Mouse (Mus musculus): ENCODE measurements at regions not wholly inside any gene's neighbourhood (a gene's known extent, or its start where the extent isn't known, plus 50 kb on each side); places are given as distances from the start of the nearest gene placed in this dataset.

DNA sequence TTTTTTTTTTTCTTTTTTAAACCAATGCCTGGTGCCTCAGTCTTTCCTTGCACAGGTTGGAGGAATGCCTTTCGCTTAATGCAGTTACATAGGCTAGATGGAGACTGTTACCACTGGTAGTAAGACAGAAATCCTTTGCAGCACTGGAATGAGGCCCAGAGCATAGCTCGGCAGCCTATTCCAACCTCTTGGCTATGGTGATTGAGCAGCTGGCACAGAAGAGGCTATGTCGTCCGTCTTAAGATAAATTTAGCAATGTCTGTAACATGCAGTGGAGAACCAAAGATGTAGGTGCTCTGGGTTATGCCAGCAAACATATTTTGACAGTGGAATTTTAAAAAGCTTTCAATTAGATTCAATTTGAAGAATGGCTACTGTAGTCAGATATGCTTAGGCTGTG is 343.2 kb upstream of the Fam98a start:
- no peak for DNase-seq

DNA sequence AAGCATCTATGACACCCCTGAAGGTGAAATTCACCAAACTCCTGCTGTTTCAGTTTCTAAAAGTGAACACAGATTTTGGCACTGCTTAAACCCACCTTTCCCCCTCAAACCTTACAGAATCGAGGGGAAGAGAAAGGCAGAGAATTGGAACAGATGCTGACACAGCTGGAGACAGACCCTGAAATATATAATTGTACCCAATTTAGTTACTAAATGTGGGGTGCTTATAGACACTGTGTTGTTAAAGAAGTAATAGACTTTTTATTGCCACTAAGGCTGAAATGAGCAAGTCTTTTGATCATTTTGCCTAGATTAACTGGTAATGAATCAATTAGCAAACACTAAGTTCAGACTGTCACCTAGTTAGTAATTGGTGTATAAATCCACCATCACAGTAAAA is 341.8 kb upstream of the Fam98a start:
- DNase-seq: no peak

DNA sequence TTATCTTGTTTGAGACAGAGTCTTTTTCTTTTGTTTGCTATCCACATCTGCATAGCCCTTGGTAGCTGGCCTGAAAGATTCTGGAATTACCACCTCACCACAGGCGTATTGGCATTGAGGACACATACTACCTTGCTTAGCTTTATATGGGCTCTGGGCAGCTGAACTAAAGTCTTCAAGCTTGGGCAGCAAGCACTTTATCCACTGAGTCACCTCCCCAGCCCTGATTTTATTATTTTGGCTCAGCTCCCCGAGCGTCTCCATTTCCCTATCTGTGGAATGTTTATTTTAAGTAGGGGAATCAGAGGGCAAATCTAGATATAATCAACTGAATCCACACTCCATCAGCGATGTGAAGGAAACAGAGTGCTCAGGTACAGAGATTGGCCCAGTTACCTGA is 340.4 kb upstream of the Fam98a start:
- no peak for DNase-seq

DNA sequence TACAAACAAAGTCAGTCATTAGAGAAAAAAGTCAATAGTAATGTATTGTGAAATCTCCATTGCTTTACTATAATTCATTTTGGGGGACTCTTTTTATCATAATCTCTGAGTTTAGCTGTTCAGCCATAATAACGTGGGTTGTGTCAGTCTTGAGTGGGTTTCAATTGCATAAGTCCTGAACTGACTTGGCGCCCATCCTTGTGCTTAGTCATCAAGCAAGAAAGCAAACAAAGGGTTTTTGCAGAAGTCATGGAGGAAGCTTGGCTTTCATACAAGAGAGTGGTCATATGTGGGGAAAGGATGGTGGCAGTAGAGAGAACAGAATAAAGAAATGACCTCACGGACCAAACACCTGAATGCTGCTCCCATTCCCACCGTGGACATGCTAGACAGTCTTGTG is 339.8 kb upstream of the Fam98a start:
- DNase-seq: no peak

DNA sequence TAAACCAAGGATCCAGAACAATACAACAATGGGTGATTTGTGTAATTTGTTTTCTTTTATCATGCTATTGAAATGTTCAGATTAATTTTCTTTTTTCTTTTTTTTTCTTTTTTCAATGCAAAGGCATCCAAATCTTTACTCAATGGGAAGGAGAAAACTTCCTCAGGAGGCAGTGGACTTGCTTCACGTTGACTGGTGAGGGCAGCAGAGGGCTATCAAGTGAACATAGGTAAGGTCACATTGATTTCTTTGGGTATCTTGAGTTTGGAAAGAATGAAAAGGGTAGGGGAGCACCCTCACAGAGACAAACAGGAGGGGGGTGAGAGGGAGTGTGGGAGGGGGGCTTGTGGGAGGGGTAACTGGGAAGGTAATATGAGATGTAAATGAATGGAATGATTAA is 326.1 kb upstream of the Fam98a start:
- DNase-seq: no peak

DNA sequence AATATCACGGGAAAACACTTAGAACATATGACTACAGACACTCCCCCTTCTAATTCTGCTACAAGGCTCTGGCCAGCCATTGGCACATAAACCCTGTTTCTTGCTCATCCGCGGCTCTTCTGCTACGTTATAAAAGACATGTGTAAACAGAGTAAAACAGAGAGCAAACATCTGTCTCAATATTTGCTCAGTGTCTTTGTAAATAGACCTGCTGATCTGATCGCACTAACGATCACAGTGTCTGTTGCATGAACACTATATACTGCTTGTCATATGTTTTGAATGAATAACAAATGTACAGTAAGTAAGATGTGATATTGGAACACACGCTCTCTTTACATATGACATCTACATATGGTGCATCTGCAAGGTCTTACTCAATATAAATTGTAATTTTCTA is 325.1 kb upstream of the Fam98a start:
- DNase-seq: no peak

DNA sequence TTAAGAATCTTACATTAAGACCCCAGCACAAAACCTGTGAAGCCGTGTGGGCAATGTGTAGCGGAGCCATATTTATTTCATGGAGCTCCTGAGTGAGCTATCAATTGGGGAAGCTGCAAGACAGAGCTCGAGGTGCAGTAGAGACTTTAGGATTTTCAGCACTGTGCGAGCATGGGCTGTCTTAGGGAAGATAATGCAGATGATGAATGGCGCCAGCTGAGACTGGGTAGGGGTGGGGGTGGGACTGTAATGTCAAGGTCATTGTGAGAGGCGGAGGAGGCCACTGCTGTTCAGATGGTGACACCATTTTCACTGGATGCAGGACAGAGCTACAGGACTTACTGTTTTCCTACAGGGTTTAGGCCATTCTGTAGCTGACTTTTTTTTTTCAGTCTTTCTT is 322.8 kb upstream of the Fam98a start:
- peak; percentile 27 for DNase-seq

DNA sequence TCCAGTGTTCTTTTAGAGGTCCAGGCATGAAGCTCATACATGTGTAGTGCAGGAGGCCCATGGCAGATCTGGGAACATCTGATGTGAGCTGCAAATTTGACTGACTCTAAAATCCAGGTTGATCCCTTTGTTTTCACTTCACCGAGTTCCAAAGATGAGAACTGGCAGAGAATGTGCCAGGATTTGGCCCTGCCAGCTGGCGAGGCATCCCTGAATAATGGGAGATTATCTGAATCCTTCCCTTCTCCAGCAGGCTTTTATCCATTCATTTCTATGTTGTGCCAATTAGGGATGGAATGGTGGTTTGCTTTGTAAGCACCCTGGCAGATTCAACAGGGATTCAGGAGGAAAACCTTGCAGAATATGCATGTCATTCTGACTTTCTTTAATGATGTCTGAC is 318.7 kb upstream of the Fam98a start:
- DNase-seq: peak; percentile 3

DNA sequence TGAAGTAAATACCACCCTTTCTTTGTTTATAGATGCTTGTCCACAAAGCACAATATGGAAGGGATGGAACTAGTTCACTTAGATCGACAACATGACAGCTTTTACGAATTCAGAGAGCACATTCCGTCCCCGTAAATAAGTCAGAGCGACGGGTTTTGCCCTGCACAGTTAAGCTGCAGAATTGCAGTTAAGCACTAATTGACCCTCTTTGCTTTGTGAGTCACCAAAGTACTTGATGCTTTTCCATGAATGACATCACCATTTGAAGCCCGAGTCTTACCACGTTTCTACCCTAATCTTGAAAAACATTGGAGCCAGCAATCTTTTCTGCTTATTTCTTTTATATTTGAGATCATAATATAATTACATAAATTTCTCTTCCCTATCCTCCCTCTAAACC is 305.3 kb upstream of the Fam98a start:
- DNase-seq: no peak

DNA sequence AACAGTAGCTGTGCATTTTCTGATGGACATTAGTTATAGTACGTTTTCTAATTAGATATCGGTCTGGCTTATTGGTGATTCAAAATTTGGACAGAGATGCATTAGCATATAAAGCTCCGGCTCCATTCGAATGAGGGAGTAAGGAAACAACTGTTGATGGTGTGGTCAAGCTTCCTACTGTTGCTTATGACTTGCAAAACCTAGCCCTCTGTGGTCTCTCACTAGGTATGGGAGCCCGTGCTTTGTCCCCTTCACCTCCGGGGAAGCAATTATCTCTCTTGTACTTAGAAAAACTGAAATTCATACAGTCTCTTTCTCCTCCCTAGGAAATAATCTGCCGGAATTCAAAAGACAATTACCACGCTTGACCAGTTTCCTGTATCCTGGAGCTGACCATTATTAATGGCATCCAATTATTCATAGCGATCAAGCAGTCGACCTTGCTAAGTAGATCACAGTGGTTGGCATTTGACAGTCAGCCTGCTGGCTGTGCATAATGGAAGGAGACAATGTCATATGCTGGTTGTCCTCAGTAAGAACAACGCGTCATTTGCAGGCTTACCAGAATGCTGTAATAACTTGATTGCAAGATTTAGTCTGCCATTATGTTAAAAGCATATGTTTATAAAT is 264.4 kb upstream of the Fam98a start:
- no peak for DNase-seq

DNA sequence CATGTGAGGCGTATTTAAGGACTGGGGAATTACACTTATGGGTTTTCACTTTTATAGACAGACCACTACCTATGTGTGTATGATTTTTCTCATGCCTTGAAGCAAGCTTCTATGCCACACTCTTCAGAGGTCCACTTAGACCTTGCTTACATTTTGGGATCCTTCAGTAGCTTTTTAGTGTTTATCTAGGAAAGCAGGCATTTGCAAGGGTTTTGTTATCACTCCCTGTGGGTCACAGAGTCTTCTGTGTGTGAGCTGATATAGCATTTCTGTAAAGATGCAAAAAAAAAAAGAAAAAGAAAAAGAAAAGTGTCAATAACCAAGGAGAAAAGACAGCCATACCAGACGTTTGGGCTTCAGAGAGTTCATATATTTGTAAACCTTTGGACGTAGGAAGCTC is 260.4 kb upstream of the Fam98a start:
- no peak for DNase-seq

DNA sequence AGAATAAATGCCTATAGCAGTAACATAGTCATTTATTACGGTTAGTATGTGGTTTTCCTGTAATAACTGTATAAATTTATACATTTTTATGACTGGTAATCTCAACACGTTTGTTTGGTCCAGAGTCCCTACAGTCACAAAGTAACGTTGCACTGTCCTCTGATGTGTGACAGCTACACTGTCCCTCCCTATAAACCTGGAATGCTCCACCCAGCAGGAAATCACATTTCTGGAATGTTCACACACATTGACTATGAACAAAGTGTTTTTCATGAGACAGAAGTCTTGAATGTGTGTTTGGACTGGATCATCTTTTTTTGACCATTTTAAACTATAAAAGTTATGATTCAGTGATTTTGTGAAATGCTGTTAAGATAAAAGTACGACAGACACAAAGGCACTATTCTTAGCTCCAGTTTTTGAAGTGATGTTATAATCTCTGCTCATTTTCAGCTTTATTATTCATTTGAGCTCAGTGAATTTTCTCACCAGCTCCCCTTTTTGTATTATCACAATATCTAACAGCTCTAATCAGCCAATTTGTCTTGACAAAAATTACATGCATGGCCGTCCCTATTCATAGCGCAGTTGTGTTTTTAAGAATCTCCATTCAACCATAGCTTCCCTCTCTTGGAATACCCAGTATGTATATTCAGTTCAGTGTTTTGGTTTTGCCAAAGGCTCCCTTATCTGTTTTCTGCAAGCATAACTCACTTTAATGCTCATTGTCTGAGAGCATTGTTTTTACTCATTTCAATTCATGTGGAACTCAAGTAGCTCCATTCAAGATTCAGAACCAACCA is 257.0 kb upstream of the Fam98a start:
- no peak for DNase-seq

DNA sequence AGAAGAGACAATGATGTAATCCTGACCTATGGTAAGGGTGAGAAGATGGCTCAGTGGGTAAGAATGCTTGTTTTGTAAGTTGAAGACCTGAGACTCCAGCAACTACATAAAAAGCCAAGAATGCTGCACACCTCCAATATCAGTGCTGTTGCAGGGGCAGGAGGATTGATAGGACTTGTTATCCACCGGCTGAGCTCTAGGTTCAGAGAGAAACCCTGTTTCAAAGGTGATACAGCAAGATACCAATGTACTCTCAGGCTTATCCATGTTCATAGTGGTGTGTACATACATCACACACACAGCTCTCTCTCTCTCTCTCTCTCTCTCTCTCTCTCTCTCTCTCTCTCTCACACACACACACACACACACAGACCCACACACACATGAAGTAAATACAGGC is 256.3 kb upstream of the Fam98a start:
- DNase-seq: no peak

DNA sequence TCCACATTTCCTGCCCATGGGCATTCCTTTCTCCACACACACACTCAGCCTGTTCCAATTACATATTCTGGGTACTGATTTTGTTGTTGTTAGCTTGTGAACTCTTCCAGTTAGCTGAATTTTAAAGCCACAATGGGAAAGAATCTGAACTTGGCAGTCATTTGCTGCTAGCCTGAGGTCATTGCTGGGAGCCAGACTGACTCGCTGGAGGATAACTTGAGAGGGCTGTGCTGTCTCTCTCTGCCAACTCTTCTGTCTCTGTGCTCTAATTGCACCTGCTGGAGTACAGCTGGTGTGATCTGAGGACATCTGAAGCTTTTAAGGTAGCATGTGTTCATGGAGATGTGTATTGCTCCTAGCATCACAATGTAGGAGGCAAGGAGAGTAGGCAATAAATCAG is 252.6 kb upstream of the Fam98a start:
- no peak for DNase-seq

DNA sequence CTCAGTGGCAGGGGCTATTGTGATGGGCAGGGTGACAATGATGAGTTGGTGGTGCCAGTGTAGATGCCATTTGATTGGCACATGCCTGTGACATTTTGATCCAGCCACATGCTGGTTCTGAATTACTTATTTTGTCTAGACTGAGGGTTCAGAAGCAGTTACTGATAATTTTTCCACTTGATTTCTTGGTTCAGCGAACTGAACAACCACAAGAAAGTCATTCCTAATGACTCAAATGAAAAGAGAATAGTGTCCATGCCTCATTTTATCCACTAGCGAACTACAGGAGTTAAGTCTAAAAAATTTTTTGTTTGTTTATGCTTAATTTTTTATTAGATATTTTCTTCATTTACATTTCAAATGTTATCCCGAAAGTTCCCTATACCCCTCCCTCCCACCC is 244.6 kb upstream of the Fam98a start:
- no peak for DNase-seq

DNA sequence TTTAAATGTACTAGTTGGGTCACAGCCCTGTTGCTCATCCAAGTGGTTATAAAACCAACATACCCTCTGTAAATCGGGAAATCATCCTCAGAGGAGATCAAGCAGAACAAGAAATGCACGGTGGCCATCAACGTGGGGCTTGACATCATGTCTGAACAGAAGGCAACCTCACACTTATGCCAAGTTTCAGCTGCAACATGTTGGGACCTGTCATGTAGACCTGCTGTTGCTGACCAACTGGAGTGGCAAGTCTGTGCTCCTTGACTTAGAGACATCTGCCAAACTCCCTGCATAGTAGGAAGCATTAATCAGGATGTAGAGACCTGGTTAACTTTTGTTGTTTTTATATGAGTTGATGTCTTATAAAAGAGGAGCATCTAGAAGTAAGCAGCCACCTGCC is 244.0 kb upstream of the Fam98a start:
- no peak for DNase-seq

DNA sequence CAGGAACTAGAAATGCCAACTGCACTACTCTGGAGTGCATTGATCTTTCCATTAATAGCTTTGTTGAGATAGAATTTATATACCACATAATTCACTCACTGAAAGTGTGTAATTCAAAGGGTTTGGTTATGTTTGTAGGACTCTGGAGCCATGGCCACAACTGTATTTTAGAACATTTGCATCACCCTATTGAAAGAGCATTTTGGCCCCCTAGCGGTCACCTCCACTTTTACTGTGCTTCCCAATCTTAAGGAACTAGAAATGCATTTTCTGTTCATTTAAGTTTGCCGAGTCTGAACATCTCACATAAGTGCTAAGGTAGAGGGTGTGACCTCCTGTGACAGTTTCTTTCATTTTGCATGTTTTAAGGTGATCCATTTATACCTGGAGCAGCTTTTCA is 228.0 kb upstream of the Fam98a start:
- no peak for DNase-seq

DNA sequence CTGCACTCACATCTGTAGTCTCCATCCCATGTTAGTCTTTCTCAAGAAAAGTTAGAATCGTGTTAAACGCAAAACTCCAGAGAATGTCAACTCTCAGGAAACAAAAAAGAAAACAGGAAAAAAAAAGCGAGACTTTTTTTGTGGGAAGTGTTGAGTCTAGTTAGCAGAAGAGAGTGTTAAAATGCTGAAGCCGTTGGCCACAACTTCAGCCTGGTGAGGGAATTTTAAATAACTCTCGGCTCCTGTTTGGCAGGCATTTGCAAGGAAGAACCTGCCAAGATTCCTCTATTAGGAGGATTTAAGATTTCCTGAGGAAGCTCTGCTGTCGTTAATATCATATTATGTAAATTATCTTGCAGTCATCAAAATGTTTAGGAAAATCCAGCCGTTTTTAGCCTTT is 224.9 kb upstream of the Fam98a start:
- no peak for DNase-seq

DNA sequence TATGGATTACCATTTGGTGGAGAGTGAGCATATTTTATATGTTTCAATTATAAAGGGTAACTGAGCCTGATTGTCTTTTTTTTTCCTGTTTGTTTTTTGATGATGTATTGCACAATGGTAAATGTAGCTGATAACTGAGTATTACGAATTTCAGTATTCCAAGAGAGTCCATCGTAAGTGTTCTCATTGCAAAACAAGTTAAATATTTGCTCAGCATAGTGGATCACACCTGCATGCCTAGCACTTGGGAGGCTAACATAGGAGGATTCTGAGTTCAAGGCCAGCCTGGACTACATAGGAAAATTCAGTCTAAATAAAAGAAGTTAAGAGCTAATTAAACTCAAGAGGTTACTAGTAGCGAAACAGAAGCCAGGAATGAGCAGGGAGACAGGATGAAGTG is 223.8 kb upstream of the Fam98a start:
- no peak for DNase-seq

DNA sequence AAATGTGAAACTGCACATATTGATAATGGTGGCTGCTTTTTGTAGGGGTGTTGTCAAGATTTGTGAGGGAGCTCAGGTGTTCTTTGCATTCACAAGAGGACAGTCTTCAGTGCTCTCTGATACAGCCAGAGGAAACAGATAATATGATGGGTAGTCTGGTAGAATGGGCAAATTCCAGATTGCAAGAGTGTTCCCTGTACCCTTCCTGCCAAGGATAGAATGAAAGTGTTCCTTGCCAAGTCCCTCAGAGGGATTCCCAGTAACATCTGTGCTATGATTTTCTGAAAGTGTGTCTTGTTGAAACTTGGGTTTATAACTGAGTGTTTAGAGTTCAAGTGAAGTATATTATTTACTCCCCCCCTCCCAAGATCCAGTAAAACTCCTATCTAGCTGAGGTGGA is 221.1 kb upstream of the Fam98a start:
- no peak for DNase-seq

DNA sequence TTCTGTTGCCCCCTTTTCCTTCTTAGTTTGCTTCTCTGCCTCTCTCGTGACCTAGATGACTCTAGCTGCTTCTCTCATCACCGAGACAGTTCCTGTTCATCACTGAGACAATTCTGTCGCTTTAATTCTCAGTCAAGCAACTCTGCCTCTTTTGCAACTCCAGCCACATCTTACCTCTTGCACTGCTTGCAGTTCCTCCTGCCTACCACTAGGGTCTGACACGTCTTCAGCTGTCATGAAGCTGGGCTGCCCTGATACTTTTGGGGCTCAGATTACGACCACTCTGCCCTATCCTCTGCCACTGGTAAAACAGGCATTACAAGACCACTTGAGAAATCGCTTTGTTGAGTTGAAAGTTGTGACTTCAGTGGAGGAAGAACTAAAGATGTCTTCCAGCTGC is 216.9 kb upstream of the Fam98a start:
- no peak for DNase-seq

DNA sequence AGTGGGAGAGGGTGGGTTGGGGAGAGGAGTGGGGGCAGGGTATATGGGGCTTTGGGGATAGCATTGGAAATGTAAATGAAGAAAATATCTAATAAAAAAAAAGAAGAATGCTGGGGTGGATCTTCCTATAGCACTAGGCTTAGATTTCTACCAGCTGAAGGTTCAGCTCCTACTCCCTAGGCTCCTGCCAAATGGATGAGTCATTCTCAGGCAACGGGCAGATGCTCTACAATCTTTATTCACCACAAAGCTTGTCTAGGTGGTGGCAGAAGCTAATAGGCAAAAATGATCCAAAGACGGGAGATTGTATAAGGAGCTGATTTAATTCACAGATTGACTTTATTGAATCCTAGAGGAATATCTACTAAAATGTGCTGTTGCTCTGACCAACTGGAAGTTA is 211.6 kb upstream of the Fam98a start:
- no peak for DNase-seq

DNA sequence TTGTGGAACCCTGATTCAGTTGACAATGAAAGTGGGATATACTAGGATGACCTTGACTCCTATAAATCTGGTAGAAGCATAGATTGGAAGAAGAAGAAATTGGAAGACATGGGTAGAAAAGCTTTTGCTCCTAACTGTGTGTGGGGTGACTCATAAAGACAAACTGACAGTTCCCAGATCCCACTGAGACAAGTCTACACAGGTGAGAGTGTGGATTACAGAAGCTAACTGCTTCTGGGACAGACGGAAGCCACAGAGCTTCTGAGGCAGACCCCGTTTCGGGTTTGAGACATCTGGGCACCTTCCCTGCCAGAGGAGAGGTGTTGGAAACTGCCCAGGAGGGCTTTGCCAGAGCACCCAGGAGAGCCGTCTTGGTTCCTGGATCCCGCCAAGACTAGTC is 204.7 kb upstream of the Fam98a start:
- no peak for DNase-seq

DNA sequence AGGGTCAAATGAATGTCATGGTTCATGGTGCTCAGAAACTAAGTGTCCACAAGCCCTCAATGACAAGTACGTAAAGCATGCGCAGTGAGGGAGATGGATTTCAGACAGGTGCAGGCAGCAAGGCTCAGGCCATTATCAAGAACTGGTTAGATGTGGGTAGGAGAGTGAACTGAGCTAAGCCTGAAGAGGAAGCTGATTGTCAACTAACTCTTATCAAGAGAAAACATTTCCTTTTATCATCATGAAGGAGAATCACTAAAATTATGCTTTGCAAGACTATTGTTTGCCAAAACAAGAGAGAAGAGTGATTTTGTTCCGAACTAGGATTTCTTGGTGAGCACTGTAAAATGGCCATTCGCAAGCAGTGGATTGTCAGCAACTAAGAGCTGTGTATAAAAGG is 164.7 kb upstream of the Fam98a start:
- DNase-seq: no peak

DNA sequence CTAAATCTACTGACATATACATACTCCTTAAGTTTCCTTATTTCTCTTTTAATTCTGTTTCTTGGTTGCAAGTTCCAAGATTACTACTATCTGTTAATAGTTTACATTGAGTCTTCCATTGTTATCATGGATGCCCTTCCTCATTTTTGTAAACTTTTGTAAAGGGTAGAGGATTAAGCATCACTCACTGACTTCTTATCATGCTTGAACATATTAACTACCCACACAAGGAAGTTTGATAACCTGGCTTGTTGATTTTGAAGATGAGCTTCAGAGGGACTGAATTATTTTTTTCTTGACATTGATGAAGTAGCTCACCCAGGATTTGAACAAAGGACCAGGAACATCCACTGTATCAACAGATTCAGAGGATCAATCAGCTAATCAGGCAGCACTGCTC is 162.8 kb upstream of the Fam98a start:
- DNase-seq: no peak

Measured in adrenal gland, postnatal 25 days (tissue).